Mouse (Mus musculus) stomach, postnatal 0 days (tissue): Measurements from ENCODE around the gene Fntb. TPM values are rescaled to one million over a fixed set of nuclear protein-coding genes. Genes with fewer than 3 reads are reported as not detected.

Experiments
- ATAC-seq: fragments of 200-750 bp; cut with Nextera tagmentation; 2 replicates; pipeline ENCODE4 v1.8.0; 2017; ENCODE audit not compliant: low FRiP score, low TSS enrichment
- DNase-seq: peaks from one replicate; pipeline ENCODE4 v3.0.0-alpha.2; 2016; ENCODE audit warnings: low spot score
- H3K27ac ChIP-seq: fragments of 300-500 bp; sonication (generic); replicated peaks from 2 replicates; pipeline ENCODE4 v1.5.1; 2014; ENCODE audit warnings: mild to moderate bottlenecking, control low read depth
- H3K27me3 ChIP-seq: fragments of 300-500 bp; sonication (generic); 2 replicates; pipeline ENCODE4 v1.6.1; 2014; ENCODE audit warnings: low read length; ENCODE audit not compliant: control insufficient read depth, insufficient read depth
- H3K36me3 ChIP-seq: fragments of 300-500 bp; sonication (generic); 2 replicates; pipeline ENCODE4 v1.6.1; 2014; ENCODE audit warnings: low read length, mixed read lengths; ENCODE audit not compliant: control insufficient read depth, insufficient read depth
- H3K4me1 ChIP-seq: fragments of 300-500 bp; sonication (generic); replicated peaks from 2 replicates; pipeline ENCODE4 v1.6.1; 2014; ENCODE audit warnings: antibody characterized with exemption; ENCODE audit not compliant: control insufficient read depth, insufficient read depth
- H3K4me2 ChIP-seq: fragments of 300-500 bp; sonication (generic); replicated peaks from 2 replicates; pipeline ENCODE4 v1.6.1; 2014; ENCODE audit warnings: low read depth, mild to moderate bottlenecking, control low read depth, moderate library complexity
- H3K4me3 ChIP-seq: fragments of 300-500 bp; sonication (generic); 2 replicates; pipeline ENCODE4 v1.5.1; 2014; ENCODE audit warnings: low read depth, low read length, control low read depth
- H3K9ac ChIP-seq: fragments of 300-500 bp; sonication (generic); 2 replicates; pipeline ENCODE4 v1.6.1; 2014; ENCODE audit warnings: mild to moderate bottlenecking, low read length, control low read depth, mixed read lengths
- H3K9me3 ChIP-seq: fragments of 300-500 bp; sonication (generic); 2 replicates; pipeline ENCODE4 v1.6.1; 2016; ENCODE audit warnings: low read length; ENCODE audit not compliant: control insufficient read depth
- CTCF ChIP-seq: IDR thresholded peaks from 2 replicates; pipeline ENCODE4 v1.5.1; 2016; ENCODE audit warnings: antibody characterized with exemption, low read depth, mild to moderate bottlenecking, moderate library complexity
- EP300 ChIP-seq: optimal IDR thresholded peaks from 2 replicates; pipeline ENCODE3; 2016; ENCODE audit warnings: antibody characterized with exemption
- WGBS: fragments of 180-500 bp; shearing (Covaris S2); extraction: QIAGEN DNeasy Blood & Tissue Kit; methylation state at CpG from one replicate; pipeline ENCODE4 v1.1.7; 2014; 5-methylcytosine and 5-hydroxymethylcytosine counted together
- polyA plus RNA-seq: library from polyadenylated mRNA; unstranded; fragments of >200 nt; fragmentation: Nextera tagmentation; extraction: Ambion mirVana; gene quantifications from 2 replicates; pipeline ENCODE4 v1.2.1, GENCODE M21; 2015

Fntb gene
- polyA plus RNA-seq, 1 experiment from 2014 or later = 22.4 TPM

DNA sequence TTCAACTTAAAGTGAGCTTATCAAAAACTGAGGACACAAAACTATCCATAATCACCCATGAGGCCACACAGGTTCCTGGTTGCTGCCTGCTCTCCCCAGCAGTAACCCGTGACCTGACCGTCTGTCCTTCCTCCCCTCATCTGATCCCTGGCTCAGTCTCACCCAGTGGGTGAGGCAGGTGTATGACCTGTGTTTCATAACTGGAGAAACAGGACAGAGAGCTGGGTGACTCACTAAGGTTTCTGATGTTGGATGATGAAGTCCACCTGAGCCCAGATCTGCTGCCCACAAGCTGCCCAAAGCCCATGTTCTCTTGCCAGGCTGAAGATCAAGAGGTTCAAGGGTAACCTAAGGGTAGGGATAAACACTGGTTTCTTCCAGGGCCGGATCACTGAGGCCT, 161.6 kb downstream of the Fntb start:
- no peak overlapping the region for H3K4me2 ChIP-seq
- H3K9ac ChIP-seq = no peak overlapping the region
- ATAC-seq (peak; percentile 85), DNase-seq (no peak)
- H3K27me3 ChIP-seq = no peaks in the 10 kb centered on the region
- no peaks in the 10 kb centered on the region for H3K9me3 ChIP-seq
- H3K27ac ChIP-seq = peak overlapping the region; percentile 73
- no peaks in the 10 kb centered on the region for H3K36me3 ChIP-seq
- no peak overlapping the region for H3K4me3 ChIP-seq
- TF ChIP-seq CTCF (no peak), EP300 (peak; percentile 59)
- 57% methylated on average over 3 of the region's 3 CpGs for WGBS
- H3K4me1 ChIP-seq = no peaks in the 10 kb centered on the region

DNA sequence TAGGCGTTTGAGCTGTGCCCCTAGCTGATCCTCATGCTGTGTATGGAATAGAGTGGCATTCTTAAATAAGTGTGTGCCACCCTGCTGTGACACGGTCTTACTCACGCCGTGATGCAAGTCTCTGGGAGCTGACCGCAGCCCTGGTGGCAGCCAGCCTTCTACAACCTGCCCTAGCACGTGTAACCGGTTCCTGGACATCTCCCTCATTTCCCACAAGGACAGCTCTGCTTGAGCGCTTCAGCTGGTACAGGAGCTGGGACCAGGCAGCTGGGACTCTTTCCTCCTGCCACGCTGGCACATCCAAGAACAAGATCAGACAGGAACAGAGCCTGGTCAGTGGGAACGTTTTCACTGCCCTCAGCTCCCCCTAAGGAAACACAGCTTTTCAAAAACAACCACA, 162.2 kb downstream of the Fntb start:
- 60% methylated on average over 10 of the region's 10 CpGs for WGBS
- Histone ChIP-seq H3K27me3 (no peaks in the 10 kb centered on the region), H3K27ac (peak overlapping the region; percentile 73), H3K4me2 (no peak overlapping the region), H3K9ac (no peak overlapping the region), H3K9me3 (no peaks in the 10 kb centered on the region), H3K4me3 (no peak overlapping the region), H3K4me1 (no peaks in the 10 kb centered on the region), H3K36me3 (no peaks in the 10 kb centered on the region)
- TF ChIP-seq CTCF = no peak
- TF ChIP-seq EP300 = no peak
- peak; percentile 68 for ATAC-seq
- DNase-seq = peak; percentile 31

- H3K36me3 ChIP-seq = no peaks in the 10 kb centered on the region
- WGBS = 64% methylated on average over 6 of the region's 6 CpGs
- no peak overlapping the region for H3K9ac ChIP-seq
- H3K4me1 ChIP-seq = no peaks in the 10 kb centered on the region
- no peaks in the 10 kb centered on the region for H3K27me3 ChIP-seq
- ATAC-seq (no peak), DNase-seq (no peak)
- H3K9me3 ChIP-seq = no peaks in the 10 kb centered on the region
- TF ChIP-seq CTCF (no peak), EP300 (no peak)
- no peak overlapping the region for H3K4me3 ChIP-seq
- no peak overlapping the region for H3K27ac ChIP-seq
- H3K4me2 ChIP-seq = no peak overlapping the region
These were observed 164.8 kb downstream of the Fntb start for GRCm38 (mm10) chr12:76930177-76930576.

- Histone ChIP-seq H3K9me3 (no peaks in the 10 kb centered on the region), H3K27ac (0 out of 2 replicates have a peak overlapping the region, but pooled peaks have one; percentile 36), H3K27me3 (no peaks in the 10 kb centered on the region), H3K4me3 (no peak overlapping the region), H3K9ac (no peak overlapping the region), H3K4me1 (no peaks in the 10 kb centered on the region), H3K36me3 (peaks cover 9% of the 10 kb centered on the region; the same call in 1 of the 2 replicates), H3K4me2 (no peak overlapping the region)
- ATAC-seq (0 out of 2 replicates have a peak, but pooled peaks have one; percentile 43), DNase-seq (peak; percentile 31)
- no peak for TF ChIP-seq EP300
- no peak for TF ChIP-seq CTCF
- WGBS = 67% methylated on average over 14 of the region's 14 CpGs
These were observed 166.6 kb downstream of the Fntb start for GRCm38 (mm10) chr12:76931739-76932687.

DNA sequence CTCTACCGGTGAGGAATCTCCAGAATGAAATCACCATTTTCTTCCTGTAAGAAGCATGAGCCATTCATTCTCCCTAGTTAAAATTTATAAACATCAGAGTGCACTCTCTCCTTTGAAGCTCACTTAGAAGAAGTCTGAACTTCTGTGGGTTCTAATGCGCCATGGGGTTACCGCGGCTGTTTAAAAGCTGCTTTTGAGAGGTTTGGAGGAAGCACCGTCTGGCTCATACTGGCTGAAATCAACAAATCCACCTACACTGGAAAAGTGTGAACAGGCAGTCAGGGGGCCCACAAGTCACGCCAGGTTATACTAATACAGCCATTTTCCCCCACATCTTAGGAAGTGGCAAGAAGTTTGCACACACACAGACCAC, 167.3 kb downstream of the Fntb start:
- ATAC-seq (no peak), DNase-seq (no peak)
- Histone ChIP-seq H3K27ac (no peak overlapping the region), H3K4me2 (no peak overlapping the region), H3K4me1 (no peaks in the 10 kb centered on the region), H3K9ac (no peak overlapping the region), H3K9me3 (no peaks in the 10 kb centered on the region), H3K27me3 (no peaks in the 10 kb centered on the region), H3K36me3 (peaks cover 9% of the 10 kb centered on the region; the same call in 1 of the 2 replicates), H3K4me3 (no peak overlapping the region)
- WGBS = 59% methylated on average over 6 of the region's 6 CpGs
- TF ChIP-seq EP300 = no peak
- TF ChIP-seq CTCF = no peak

- 72% methylated on average over 3 of the region's 3 CpGs for WGBS
- peaks cover 25% of the 10 kb centered on the region for H3K36me3 ChIP-seq
- no peak for DNase-seq
- ATAC-seq = no peak
- no peaks in the 10 kb centered on the region for H3K27me3 ChIP-seq
- no peak for TF ChIP-seq CTCF
- TF ChIP-seq EP300 = no peak
- 0 out of 2 replicates have a peak overlapping the region, but pooled peaks have one; percentile 8 for H3K27ac ChIP-seq
- H3K9me3 ChIP-seq = no peaks in the 10 kb centered on the region
- no peak overlapping the region for H3K4me3 ChIP-seq
- no peak overlapping the region for H3K4me2 ChIP-seq
- H3K4me1 ChIP-seq = no peaks in the 10 kb centered on the region
- H3K9ac ChIP-seq = no peak overlapping the region
These were observed 169.0 kb downstream of the Fntb start for GRCm38 (mm10) chr12:76934438-76934837.
